Mouse (Mus musculus): ENCODE results near the gene Klhl24. TPM values are rescaled to one million over a fixed set of nuclear protein-coding genes. Genes with fewer than 3 reads are reported as not detected.
"Not testable (repeated sequence)": the region's sequence is repeated elsewhere in the genome, so short reads cannot be mapped to it uniquely, and the experiment has no call there.

The Klhl24 gene
- total RNA-seq, 2 experiments from 2014 or later, result 79.6 to 81.4 TPM

DNA sequence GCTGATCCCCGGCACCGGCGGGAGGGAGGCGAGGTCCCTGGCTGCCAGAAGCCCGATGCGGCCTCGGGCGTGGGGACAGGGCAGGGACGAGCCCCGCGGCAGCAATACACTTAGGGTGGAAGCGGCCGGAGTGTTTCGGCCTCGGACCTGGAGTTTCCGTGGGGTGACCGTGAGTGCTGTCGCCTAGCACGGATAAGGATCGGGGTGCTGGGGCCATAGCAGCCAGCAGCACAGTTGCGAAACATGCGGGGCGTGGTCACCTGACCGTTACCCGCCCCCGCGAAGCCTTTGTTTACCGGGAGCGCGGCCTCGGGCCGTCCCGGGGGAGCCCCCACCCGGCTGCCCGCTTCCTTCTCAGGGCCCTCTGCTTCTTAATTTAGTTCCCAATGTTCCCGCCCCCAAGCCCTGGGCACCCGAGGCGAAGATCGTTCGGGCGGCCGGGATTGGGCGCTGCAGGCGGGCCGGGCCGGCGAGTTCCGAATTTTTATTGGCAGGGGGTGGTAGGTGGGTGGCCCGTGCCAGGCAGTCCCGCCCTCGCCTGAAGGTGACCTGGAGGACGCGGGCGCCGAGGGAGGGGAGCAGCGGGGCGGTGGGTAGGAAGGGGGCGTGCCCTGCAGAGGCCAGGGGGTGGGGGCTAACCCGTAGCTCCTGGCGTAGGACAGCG lies 501 bp downstream of the Klhl24 start:
- peak overlapping the region; percentile 100 for H3K27ac ChIP-seq
- TF ChIP-seq CTCF (IDR thresholded peaks at IDR 0.05), result no peak
- peak overlapping the region; percentile 99 for H3K4me3 ChIP-seq
- DNase-seq (ENCODE audit: extremely low spot score in 1 of 2, low spot score in 2 of 2), result peak; percentile 85 to 90
- intact Hi-C loops (cut with DNase I), result loop anchor here (2.0 to 10.0 kb wide), 3 partner anchors 43 to 376 kb away; partner anchors contain the start of gene Yeats2

DNA sequence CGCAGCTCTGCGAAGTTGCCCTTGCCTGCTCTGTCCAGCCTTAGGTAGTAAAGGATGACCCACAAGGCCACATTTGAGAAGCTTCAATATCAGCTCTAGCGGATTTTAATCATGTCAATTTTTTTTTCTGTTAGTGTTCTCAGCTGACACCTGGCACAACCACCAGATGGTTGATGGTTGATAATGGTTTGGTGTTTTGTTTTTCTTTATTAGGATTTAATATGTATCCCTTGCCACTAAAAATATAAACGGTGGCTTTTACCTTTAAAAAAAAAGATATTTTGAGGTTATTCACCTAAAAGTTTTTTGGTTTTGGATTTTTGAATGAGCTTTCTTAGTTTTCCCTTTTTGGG lies 1.0 kb downstream of the Klhl24 start:
- peak overlapping the region; percentile 100 for H3K27ac ChIP-seq
- intact Hi-C loops (cut with DNase I), result loop anchor here (5.0 to 10.0 kb wide), 2 partner anchors 214 to 376 kb away; no protein-coding TSS in a partner anchor
- peak overlapping the region; percentile 99 for H3K4me3 ChIP-seq
- no peak for TF ChIP-seq CTCF (IDR thresholded peaks at IDR 0.05)
- no peak for DNase-seq (ENCODE audit: extremely low spot score in 1 of 2, low spot score in 2 of 2)

DNA sequence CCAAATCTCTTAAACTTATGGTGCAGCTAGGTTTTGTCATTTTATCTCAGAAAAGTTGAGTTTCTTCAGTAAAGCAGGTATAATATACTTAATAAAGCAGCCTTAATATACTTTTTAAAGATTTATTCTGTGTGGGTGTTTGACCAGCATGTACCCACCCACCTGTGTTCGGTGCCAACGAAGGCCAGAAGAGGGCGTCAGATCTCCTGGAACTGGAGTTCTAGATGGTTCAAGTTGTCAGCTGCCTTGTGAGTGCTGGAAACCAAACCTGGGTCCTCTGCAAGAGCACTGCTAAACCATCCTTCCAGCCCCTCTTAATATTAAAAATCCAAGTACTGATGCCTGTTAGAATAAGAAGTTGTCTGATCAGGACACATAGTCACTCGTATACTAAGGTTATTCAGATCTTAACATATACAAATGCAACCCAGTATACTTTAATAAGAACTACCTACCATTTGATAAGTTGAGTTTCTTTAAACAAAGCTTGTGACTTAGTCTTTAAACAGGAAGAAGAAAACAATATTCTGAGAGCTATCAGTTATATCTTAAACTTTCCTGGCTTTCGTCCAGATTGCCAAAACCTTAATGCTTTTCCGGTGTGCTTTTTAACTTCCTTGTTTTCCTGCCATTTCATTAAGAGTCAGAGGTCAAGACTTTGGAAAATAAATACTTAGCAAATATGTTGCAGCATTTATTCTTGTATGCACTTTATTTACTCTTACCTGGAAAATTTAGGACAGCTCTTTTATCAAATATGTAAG lies 1.7 kb downstream of the Klhl24 start:
- intact Hi-C loops (cut with DNase I), result loop anchor here (5.0 to 10.0 kb wide), 2 partner anchors 214 to 377 kb away; no protein-coding TSS in a partner anchor
- Histone ChIP-seq H3K4me3 (no peak overlapping the region; the same call in 1 of the 2 replicates), H3K27ac (no peak overlapping the region; the same call in 1 of the 2 replicates)
- DNase-seq (ENCODE audit: extremely low spot score in 1 of 2, low spot score in 2 of 2), result no peak
- no peak; the same call in none of the 2 replicates for TF ChIP-seq CTCF (IDR thresholded peaks at IDR 0.05)

DNA sequence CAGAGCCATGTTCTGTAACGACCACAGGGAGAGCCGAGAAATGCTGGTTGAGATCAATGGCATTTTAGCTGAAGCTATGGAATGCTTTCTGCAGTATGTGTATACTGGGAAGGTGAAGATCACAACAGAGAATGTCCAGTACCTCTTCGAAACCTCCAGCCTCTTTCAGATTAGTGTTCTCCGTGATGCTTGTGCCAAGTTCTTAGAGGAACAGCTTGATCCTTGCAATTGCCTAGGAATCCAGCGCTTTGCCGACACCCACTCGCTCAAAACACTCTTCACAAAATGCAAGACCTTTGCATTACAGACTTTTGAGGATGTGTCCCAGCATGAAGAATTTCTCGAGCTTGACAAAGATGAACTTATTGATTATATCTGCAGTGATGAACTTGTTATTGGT lies 9.7 kb downstream of the Klhl24 start:
- no peak overlapping the region for H3K27ac ChIP-seq
- H3K4me3 ChIP-seq, result no peak overlapping the region
- intact Hi-C loops (cut with DNase I), result no loop called here
- TF ChIP-seq CTCF (IDR thresholded peaks at IDR 0.05), result no peak
- DNase-seq (ENCODE audit: extremely low spot score in 1 of 2, low spot score in 2 of 2), result no peak

DNA sequence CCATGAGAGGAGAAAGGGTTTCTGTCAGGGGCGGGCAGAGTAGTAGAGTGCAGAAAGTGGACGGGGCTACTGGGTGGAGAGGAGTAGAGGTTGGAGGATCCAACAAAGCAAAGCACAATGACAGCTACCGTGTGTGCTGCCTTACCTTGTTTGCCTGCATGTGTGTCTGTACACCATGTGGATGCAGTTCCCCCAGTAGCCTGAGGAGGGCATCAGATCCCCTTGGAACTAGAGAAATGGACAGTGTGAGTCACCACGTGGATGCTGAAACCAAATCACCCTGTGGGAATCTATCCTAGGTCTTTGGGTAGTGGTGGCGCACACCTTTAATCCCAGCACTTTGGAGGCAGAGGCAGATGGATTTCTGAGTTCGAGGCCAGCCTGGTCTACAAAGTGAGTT lies 11.6 kb downstream of the Klhl24 start:
- Histone ChIP-seq H3K4me3 (no peak overlapping the region), H3K27ac (no peak overlapping the region)
- intact Hi-C loops (cut with DNase I), result no loop called here
- peak; percentile 7 for TF ChIP-seq CTCF (IDR thresholded peaks at IDR 0.05)
- DNase-seq (ENCODE audit: extremely low spot score in 1 of 2, low spot score in 2 of 2), result no peak

DNA sequence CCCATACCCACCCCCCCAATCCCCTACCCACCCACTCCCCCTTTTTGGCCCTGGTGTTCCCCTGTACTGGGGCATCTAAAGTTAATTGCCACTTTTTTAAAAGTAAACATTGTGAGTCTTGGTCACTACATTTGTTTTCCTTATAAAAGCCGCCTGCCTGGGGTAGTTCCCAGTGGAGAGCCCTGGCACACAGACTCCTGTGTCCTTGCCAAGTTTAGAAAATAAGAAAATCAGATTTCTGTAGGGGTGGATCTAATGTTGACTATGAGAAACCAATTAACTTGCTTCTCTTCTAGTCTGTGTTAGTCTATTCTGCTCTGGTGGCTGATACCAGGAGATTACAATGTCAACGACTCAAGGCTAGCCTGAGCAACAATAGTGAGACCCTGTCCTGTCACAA lies 15.3 kb downstream of the Klhl24 start:
- no peak for TF ChIP-seq CTCF (IDR thresholded peaks at IDR 0.05)
- Histone ChIP-seq H3K4me3 (no peak overlapping the region), H3K27ac (no peak overlapping the region)
- DNase-seq (ENCODE audit: extremely low spot score in 1 of 2, low spot score in 2 of 2), result no peak
- intact Hi-C loops (cut with DNase I), result no loop called here

DNA sequence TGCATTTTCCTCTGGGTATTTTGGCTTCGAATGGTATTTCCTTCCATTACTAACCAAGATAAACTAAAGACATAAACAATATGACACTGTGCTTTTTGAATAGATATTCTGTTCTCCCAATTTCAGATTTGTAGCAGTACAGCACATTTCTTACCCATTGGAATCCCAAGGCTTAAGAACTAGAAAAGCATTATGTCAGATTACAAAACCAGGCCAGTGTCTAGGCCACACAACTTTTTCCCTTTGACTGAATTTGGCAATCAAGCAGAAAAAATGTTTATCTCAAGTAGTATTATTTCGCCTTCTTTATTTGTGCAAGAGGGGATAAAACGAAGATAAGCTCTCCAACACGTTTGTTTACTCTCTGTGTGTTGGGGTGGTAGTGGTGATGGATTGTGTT lies 18.7 kb downstream of the Klhl24 start:
- Histone ChIP-seq H3K27ac (no peak overlapping the region), H3K4me3 (no peak overlapping the region)
- TF ChIP-seq CTCF (IDR thresholded peaks at IDR 0.05), result no peak
- DNase-seq (ENCODE audit: extremely low spot score in 1 of 2, low spot score in 2 of 2), result no peak
- intact Hi-C loops (cut with DNase I), result no loop called here

DNA sequence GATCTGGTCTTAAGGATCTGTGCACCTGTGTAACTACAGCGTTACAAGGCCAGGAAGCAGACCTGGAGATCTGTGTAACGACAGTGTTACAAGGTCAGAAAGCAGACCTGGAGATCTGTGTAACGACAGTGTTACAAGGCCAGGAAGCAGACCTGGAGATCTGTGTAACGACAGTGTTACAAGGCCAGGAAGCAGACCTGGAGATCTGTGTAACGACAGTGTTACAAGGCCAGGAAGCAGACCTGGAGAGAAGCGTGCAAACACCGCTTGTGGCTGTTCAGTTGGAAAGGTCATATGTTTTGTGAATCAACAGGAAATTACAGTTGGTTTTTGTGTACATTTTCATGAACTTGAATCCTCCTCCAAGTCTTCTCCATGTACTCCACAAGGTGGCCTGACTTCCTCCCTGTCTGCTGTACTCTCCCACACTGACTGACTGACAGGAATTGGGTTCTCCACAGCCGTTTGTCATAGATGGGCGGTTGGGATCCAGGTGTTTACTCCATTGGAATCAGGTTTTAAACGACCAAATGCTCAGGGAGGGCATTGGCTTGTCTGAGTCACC lies 29.1 kb downstream of the Klhl24 start:
- intact Hi-C loops (cut with DNase I); DNase-seq (ENCODE audit: extremely low spot score in 1 of 2, low spot score in 2 of 2); H3K27ac ChIP-seq; H3K4me3 ChIP-seq: not testable (repeated sequence)

DNA sequence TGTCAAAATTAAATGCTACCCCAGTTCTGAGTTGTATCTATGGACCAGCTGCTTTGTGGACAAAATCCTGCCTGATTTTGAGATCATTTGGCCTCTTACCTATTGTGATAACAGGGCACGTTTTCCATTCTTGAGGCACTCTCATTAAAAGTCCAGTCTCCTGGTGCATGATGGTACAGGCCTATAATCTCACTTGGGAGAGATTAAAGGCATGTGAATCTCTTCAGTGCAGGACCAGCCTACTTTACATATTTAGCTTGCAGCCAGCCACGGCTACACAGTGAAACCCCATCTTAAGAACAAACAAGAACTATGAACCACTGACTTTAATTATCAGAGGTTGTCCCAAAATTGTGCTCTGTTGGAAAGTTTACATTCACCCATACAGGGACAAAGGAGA lies 33.1 kb downstream of the Klhl24 start:
- no peak for DNase-seq (ENCODE audit: extremely low spot score in 1 of 2, low spot score in 2 of 2)
- Histone ChIP-seq H3K27ac (no peak overlapping the region), H3K4me3 (no peak overlapping the region)
- TF ChIP-seq CTCF (IDR thresholded peaks at IDR 0.05), result no peak
- intact Hi-C loops (cut with DNase I), result no loop called here

DNA sequence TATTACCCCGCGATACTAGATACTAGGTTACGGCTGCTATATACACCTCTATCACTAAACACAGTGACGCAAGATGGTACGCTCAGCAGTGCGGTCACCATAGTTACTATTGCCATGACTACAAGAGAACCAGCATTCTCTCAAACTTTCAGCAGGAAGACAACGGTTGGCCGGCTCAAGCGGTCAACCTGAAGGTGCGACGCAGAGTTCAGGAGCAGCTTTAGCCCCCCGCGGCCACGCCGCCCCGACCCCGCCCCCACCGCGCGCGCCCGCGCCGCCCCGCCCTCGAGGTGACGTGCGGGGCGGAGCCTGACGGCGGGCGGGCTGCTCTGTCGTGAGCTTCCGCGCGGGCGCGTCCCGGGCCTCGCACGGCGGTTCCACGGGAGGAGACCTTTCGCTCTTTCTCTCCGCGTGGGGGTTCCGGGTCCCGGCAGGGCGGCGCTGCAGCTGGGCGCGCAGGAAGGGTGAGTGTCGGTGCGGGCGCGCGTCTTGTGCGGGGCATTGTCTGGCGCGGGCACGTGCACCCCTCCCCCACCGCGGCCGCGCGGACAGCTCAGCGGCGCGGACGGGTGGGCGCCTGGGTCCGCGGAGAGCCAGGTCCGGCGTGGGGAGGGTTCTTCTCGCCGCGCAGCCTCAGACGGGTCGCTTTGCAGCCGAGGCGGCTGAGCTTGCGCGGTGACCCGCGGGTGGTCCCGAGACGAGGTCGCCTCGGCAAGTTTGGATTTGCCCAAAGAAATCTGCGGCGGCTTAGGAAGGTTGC lies 43.6 kb downstream of the Klhl24 start, which contains the start of gene Yeats2:
TSS of gene Yeats2 (plus strand) at position 292 of the 760 bp plus-strand sequence.
- intact Hi-C loops (cut with DNase I), result loop anchor here (2.0 kb wide), 1 partner anchor 44 kb away; the partner anchor contains the start of gene Klhl24
- Histone ChIP-seq H3K27ac (peak within 1 kb of the TSS; percentile 97), H3K4me3 (peak within 1 kb of the TSS; percentile 66)
- no peak; the same call in 1 of the 2 replicates for TF ChIP-seq CTCF (IDR thresholded peaks at IDR 0.05)
- DNase-seq (ENCODE audit: extremely low spot score in 1 of 2, low spot score in 2 of 2), result peak; percentile 80 to 86

DNA sequence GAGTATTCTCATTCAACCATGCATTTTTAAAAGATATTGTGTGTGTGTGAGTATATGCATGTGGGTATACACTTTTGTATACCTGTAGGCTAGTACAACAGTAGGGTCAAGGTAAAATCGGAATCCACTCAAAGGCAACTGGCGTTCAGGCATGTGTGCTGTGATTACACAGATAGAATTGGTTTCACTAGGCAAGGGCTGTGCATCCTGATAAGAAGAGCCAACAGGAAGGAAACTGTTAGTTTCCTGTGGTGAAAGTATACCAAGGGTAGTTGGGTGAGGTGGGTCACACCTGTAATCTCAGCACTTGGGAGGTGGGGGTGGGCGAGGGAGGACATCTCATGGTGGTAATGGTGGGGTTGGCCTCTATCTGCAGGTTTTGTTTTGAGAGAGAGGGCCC lies 47.2 kb downstream of the Klhl24 start:
- H3K4me3 ChIP-seq, result no peak overlapping the region
- TF ChIP-seq CTCF (IDR thresholded peaks at IDR 0.05), result no peak
- no peak for DNase-seq (ENCODE audit: extremely low spot score in 1 of 2, low spot score in 2 of 2)
- intact Hi-C loops (cut with DNase I), result no loop called here
- no peak overlapping the region for H3K27ac ChIP-seq

All from left cerebral cortex, adult 2 months (tissue).